30 mouse cellular contexts compared by ENCODE assay signal in the genomic region with DNA sequence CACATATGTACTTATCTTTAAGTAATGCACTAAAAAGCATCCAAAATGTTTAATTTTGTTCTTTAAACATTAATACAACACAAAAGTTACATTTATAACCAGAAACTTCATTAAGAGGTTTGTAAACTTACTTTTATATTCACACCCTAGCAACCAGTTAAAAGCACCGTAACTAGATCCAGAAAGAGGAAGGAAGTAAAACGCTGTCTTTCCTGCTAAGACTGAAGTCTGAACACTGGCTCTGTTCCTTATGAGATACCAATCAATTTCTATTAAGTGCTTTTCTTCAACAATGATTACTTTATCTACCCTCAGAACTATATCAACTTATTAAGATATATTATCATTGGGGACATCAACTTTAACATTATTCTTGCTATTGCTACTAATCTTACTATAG. TPM values are rescaled to one million over a fixed set of nuclear protein-coding genes. Genes with fewer than 3 reads are reported as not detected.
DNase-seq lines count a peak whose midpoint lies in the region; ATAC-seq and TF ChIP-seq lines count a peak whose summit lies in the region.
"Had no signal": no experiment of that assay in that cellular context is flagged by ENCODE, and none has a peak within 500 bp of the region (broad histone marks: within the 10 kb centered on the region; RNA-seq: fewer than 3 reads in every experiment).

No protein-coding gene starts in this region.

- WGBS in hindbrain, embryonic 16.5 days: 96% methylated on average over 2 of the region's 2 CpGs

- no peaks in the 10 kb centered on the region for H3K27me3 ChIP-seq in G1E (ENCODE audit: insufficient read depth, low read length)
- no peaks in the 10 kb centered on the region for H3K27me3 ChIP-seq in hindbrain, embryonic 16.5 days (replicated peaks; ENCODE audit: control insufficient read depth, insufficient read depth, low read length)
- H3K27me3 ChIP-seq: embryonic facial prominence, embryonic 12.5 days; embryonic facial prominence, embryonic 15.5 days; heart, embryonic 13.5 days; hindbrain, embryonic 13.5 days had no signal

- no peak for TF ChIP-seq CTCF in G1E (IDR thresholded peaks at IDR 0.05; ENCODE audit: low read depth, low read length)

- DNase-seq in 416B (ENCODE audit: low read depth) (peak; percentile 40), G1E (ENCODE audit: low spot score) (no peak)
- DNase-seq in cerebellum, postnatal 4 days (ENCODE audit: low spot score in 2 of 2): no peak
- no peak for DNase-seq in ovary, adult 18-20 months (ENCODE audit: low spot score)
- DNase-seq in left cerebral cortex, postnatal 14 days (ENCODE audit: low spot score in 2 of 2): no peak
- DNase-seq: adrenal gland, adult 8-10 months; adrenal gland, postnatal 25 days; cerebellum, adult 11-12 months; cerebellum, adult 8-10 months; cerebellum, postnatal 36 days; forebrain, postnatal 0 days; gastrocnemius, postnatal 25 days; heart, adult 2 months; heart, postnatal 14 days; heart, postnatal 4 days; kidney, adult 18-20 months had no signal

- ATAC-seq in G1E (ENCODE audit: extremely low read depth, insufficient number of reproducible peaks, low FRiP score, poor library complexity, severe bottlenecking): peak; percentile 55
- peak; percentile 58; the same call in 1 of the 2 replicates for ATAC-seq in common myeloid progenitor, adult 5-6 weeks (replicated peaks; ENCODE audit: low read depth, poor library complexity, severe bottlenecking)
- peak; percentile 52; the same call in 1 of the 2 replicates for ATAC-seq in megakaryocyte, adult 5-6 weeks (ENCODE audit: poor library complexity, severe bottlenecking)
- no peak for ATAC-seq in hindbrain, embryonic 16.5 days
- ATAC-seq: activated CD4-positive, CD25-positive, alpha-beta regulatory T cell, adult 4 months; CD4-positive, CD25-positive, alpha-beta regulatory T cell, adult 4 months; forebrain, embryonic 14.5 days; forebrain, postnatal 0 days; hindbrain, postnatal 0 days; inflammation-experienced regulatory T-cells, adult 6 months; intestine, embryonic 16.5 days had no signal

- no peaks in the 10 kb centered on the region for H3K4me1 ChIP-seq in G1E (ENCODE audit: insufficient read depth, low read depth, low read length)
- no peaks in the 10 kb centered on the region for H3K4me1 ChIP-seq in hindbrain, embryonic 16.5 days (ENCODE audit: control insufficient read depth, insufficient read depth, low read depth, low read length)
- H3K4me1 ChIP-seq: embryonic facial prominence, embryonic 12.5 days; embryonic facial prominence, embryonic 15.5 days; heart, embryonic 10.5 days; heart, embryonic 13.5 days; hindbrain, embryonic 13.5 days had no signal

- peaks cover 45% of the 10 kb centered on the region for H3K36me3 ChIP-seq in G1E (replicated peaks)
- peaks cover 32% of the 10 kb centered on the region for H3K36me3 ChIP-seq in hindbrain, embryonic 16.5 days (ENCODE audit: control insufficient read depth, insufficient read depth, low read length)

- H3K27ac ChIP-seq in hindbrain, embryonic 16.5 days (ENCODE audit: low read depth, low read length): no peak overlapping the region
- H3K27ac ChIP-seq: embryonic facial prominence, embryonic 12.5 days; embryonic facial prominence, embryonic 15.5 days; heart, adult 2 months; heart, embryonic 10.5 days; heart, embryonic 13.5 days; hindbrain, embryonic 13.5 days; hindbrain, postnatal 0 days had no signal

- intact Hi-C loops in left cerebral cortex, postnatal 14 days (cut with DNase I): loop anchor here (5.0 kb wide), 1 partner anchor 179 kb away; no protein-coding TSS in a partner anchor

- no peaks in the 10 kb centered on the region for H3K9me3 ChIP-seq in G1E (replicated peaks)
- H3K9me3 ChIP-seq in hindbrain, embryonic 16.5 days (ENCODE audit: control insufficient read depth, low read length): no peaks in the 10 kb centered on the region
- H3K9me3 ChIP-seq: embryonic facial prominence, embryonic 12.5 days; embryonic facial prominence, embryonic 15.5 days; heart, embryonic 10.5 days; heart, embryonic 13.5 days; hindbrain, embryonic 13.5 days had no signal

- no peak overlapping the region for H3K4me2 ChIP-seq in hindbrain, embryonic 16.5 days (ENCODE audit: low read length)
- H3K4me2 ChIP-seq: embryonic facial prominence, embryonic 12.5 days; embryonic facial prominence, embryonic 15.5 days; heart, embryonic 13.5 days; hindbrain, embryonic 13.5 days had no signal

- no peak overlapping the region for H3K4me3 ChIP-seq in G1E (ENCODE audit: low read depth, low read length)
- H3K4me3 ChIP-seq in hindbrain, embryonic 16.5 days (ENCODE audit: low read length): no peak overlapping the region
- H3K4me3 ChIP-seq: embryonic facial prominence, embryonic 12.5 days; embryonic facial prominence, embryonic 15.5 days; heart, adult 2 months; heart, embryonic 10.5 days; heart, embryonic 13.5 days; hindbrain, embryonic 13.5 days had no signal

- H3K9ac ChIP-seq in hindbrain, embryonic 16.5 days (ENCODE audit: low read depth, low read length): no peak overlapping the region
- H3K9ac ChIP-seq: embryonic facial prominence, embryonic 12.5 days; embryonic facial prominence, embryonic 15.5 days; forebrain, postnatal 0 days; heart, embryonic 13.5 days; hindbrain, embryonic 13.5 days had no signal

RNA-seq across cellular contexts. Expression of a gene that starts 44.6 kb away (rescaled TPM):
- 28.2 and 37.2 TPM in 2 replicates for total RNA-seq in G1E (2014; fragmentation: Nextera tagmentation)
- 62.6 and 64.9 TPM in 2 replicates for total RNA-seq in G1E (2017)
- 4.3 and 5.0 TPM in 2 replicates for polyA plus RNA-seq in G1E (2012)
- 14.7 and 16.3 TPM in 2 replicates for total RNA-seq in common myeloid progenitor, adult 5-6 weeks (2017)
- 0.40 and 0.73 TPM in 2 replicates for total RNA-seq in megakaryocyte, adult 5-6 weeks (2015)
- total RNA-seq in megakaryocyte, adult 5-6 weeks (2017): 0.81 TPM in 2 replicates
- polyA plus RNA-seq in hindbrain, embryonic 16.5 days (2015; fragmentation: Nextera tagmentation; extraction: Ambion mirVana): 63.0 and 88.0 TPM in 2 replicates
- 100 to 1,000 TPM; 364 to 384 TPM for total RNA-seq in left cerebral cortex, postnatal 14 days (2021)
